Comparison of ENCODE assay signal across 19 mouse cellular contexts in the genomic region with DNA sequence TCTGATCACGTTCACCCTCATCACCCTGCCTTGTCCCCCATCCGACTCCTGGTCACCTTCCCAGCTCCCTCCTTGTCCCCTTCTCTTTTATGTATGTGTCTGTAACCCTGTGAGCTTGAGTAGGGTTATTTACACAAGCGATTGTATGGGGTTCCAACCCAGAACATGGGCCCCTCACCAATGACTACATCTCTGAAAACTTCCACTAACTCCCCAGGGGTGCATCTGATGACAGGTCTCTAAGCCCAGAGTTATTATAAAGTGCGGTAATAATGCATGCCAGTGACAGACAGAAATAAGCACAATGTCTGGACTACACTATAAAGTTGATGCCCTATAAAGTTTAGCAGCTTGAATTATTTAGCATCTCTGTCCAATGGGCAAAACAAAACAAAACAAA. TPM values are rescaled to one million over a fixed set of nuclear protein-coding genes. Genes with fewer than 3 reads are reported as not detected.
"Had no signal": no experiment of that assay in that cellular context is flagged by ENCODE, and none has a peak within 500 bp of the region (broad histone marks: within the 10 kb centered on the region; RNA-seq: fewer than 3 reads in every experiment).

No protein-coding gene starts in this region.

- H3K27me3 ChIP-seq: midbrain, embryonic 12.5 days; midbrain, embryonic 15.5 days; neural tube, embryonic 12.5 days; neural tube, embryonic 15.5 days had no signal

- H3K9ac ChIP-seq: liver, embryonic 14.5 days; liver, postnatal 0 days; lung, embryonic 14.5 days; midbrain, embryonic 12.5 days; midbrain, embryonic 15.5 days; neural tube, embryonic 12.5 days; neural tube, embryonic 15.5 days had no signal

- H3K4me2 ChIP-seq: liver, embryonic 11.5 days; midbrain, embryonic 12.5 days; midbrain, embryonic 15.5 days; neural tube, embryonic 12.5 days; neural tube, embryonic 15.5 days had no signal

- H3K4me3 ChIP-seq: midbrain, embryonic 12.5 days; midbrain, embryonic 15.5 days; neural tube, embryonic 12.5 days; neural tube, embryonic 15.5 days had no signal

- DNase-seq: kidney, postnatal 10 days; kidney, postnatal 36 days; liver, postnatal 0 days; lung, embryonic 14.5 days; right cerebral cortex, adult 18-20 months; right cerebral cortex, postnatal 14 days; right cerebral cortex, postnatal 4 days; thymus, adult 2 months; thymus, postnatal 14 days; thymus, postnatal 4 days had no signal

- H3K4me1 ChIP-seq: midbrain, embryonic 12.5 days; midbrain, embryonic 15.5 days; neural tube, embryonic 12.5 days had no signal

- H3K9me3 ChIP-seq: midbrain, embryonic 12.5 days; midbrain, embryonic 15.5 days; neural tube, embryonic 12.5 days; neural tube, embryonic 15.5 days had no signal

- ATAC-seq: liver, postnatal 0 days; lung, postnatal 0 days; midbrain, embryonic 15.5 days had no signal

- H3K27ac ChIP-seq: liver, embryonic 14.5 days; macrophage; midbrain, embryonic 12.5 days; midbrain, embryonic 15.5 days; neural tube, embryonic 12.5 days; neural tube, embryonic 15.5 days had no signal

RNA-seq across cellular contexts. Expression of gene 1700088E04Rik, which starts 40.7 kb away (rescaled TPM):
- total RNA-seq: megakaryocyte, adult 5-6 weeks had no signal
